Comparison of ENCODE assay signal across 9 mouse cellular contexts in the genomic region with DNA sequence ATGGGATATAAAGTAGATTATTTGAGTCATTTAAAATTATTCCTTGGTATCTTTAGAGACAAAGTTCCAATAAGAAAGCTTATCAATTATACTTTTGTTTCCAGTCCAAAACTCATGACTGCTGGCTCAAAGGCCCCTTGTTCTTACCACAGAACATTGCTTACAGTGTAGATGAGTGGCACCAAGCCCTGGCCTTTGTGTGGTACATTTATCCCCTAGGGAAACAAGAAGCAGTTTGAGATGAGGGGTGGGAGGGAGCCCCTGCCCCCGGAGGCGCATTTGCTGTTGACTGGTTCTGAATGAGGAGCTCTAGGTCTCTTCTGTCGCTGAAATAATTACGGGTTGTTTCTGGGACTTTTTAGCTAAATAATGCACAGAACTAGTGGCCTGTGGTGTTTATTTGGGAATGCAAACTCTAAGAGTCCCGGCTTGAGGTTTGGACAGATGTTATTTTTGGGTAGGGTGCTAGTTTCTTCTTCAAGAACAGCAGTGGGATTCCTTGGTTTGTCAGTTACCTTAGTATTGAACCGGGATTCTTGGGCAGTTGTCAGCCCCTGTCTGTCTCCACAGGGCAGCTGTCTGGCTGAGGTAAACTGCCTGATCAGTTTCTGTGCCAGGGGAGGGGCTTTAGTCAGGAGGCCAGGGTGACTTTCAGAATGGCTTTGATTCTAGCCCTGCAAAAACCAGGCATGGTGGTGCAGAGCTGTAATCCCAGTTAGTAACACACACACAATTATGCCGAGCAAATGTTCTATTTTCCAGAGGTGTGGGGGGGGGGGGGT. TPM values are rescaled to one million over a fixed set of nuclear protein-coding genes. Genes with fewer than 3 reads are reported as not detected.
DNase-seq lines count a peak whose midpoint lies in the region; ATAC-seq and TF ChIP-seq lines count a peak whose summit lies in the region.
"Had no signal": no experiment of that assay in that cellular context is flagged by ENCODE, and none has a peak within 500 bp of the region (broad histone marks: within the 10 kb centered on the region; RNA-seq: fewer than 3 reads in every experiment).

No protein-coding gene starts in this region.

- intact Hi-C loops in left cerebral cortex, postnatal 4 days (cut with DNase I) = no loop called here
- intact Hi-C loops in left cerebral cortex, postnatal 36 days (cut with DNase I) = no loop called here

- H3K4me2 ChIP-seq in hindbrain, postnatal 0 days (ENCODE audit: low read depth, low read length) = 0 out of 2 replicates have a peak overlapping the region, but pooled peaks have one; percentile 0

- no peak overlapping the region for H3K4me3 ChIP-seq in embryonic fibroblast, embryonic 13.5 days (ENCODE audit: insufficient read depth, low read length)
- H3K4me3 ChIP-seq in hindbrain, postnatal 0 days (ENCODE audit: low read length) = no peak overlapping the region
- no peak overlapping the region for H3K4me3 ChIP-seq in olfactory bulb, adult 2 months (ENCODE audit: insufficient read depth, low read depth, low read length)

- 41% methylated on average over 7 of the region's 7 CpGs for WGBS in hindbrain, postnatal 0 days
- WGBS in olfactory bulb, adult 2 months = 20% methylated on average over 7 of the region's 7 CpGs

- ATAC-seq in hindbrain, postnatal 0 days = no peak
- ATAC-seq in frontal cortex, adult (ENCODE audit: low TSS enrichment) = no peak

- TF ChIP-seq POLR2A in embryonic fibroblast, embryonic 13.5 days (IDR thresholded peaks at IDR 0.05; ENCODE audit: low read depth, low read length) = no peak
- no peak for TF ChIP-seq POLR2A in olfactory bulb, adult 2 months (IDR thresholded peaks at IDR 0.05; ENCODE audit: insufficient read depth, low read depth, low read length)

- H3K9me3 ChIP-seq in hindbrain, postnatal 0 days (ENCODE audit: low read length) = no peaks in the 10 kb centered on the region

- DNase-seq in left cerebral cortex, postnatal 4 days = peak; percentile 45
- no peak for DNase-seq in left cerebral cortex, postnatal 36 days (ENCODE audit: low spot score in 2 of 2)
- peak; percentile 49 for DNase-seq in hindbrain, postnatal 0 days (ENCODE audit: low spot score)
- no peak for DNase-seq in adrenal gland, adult 2 months
- no peak for DNase-seq in cerebellum, postnatal 25 days

- no peaks in the 10 kb centered on the region for H3K36me3 ChIP-seq in hindbrain, postnatal 0 days (ENCODE audit: insufficient read depth, low read length)

- peak overlapping the region; percentile 99 for H3K27ac ChIP-seq in embryonic fibroblast, embryonic 13.5 days (ENCODE audit: insufficient read depth, low read length)
- H3K27ac ChIP-seq in hindbrain, postnatal 0 days = peak overlapping the region; percentile 99
- H3K27ac ChIP-seq in olfactory bulb, adult 2 months (ENCODE audit: insufficient read depth, low read depth, low read length) = peak overlapping the region; percentile 74

- no peak overlapping the region for H3K9ac ChIP-seq in hindbrain, postnatal 0 days (replicated peaks; ENCODE audit: low read length)

- TF ChIP-seq CTCF in embryonic fibroblast, embryonic 13.5 days (IDR thresholded peaks at IDR 0.05; ENCODE audit: borderline replicate concordance, insufficient read depth, low read length) = no peak
- no peak for TF ChIP-seq CTCF in hindbrain, postnatal 0 days (IDR thresholded peaks at IDR 0.05; ENCODE audit: low read depth)
- no peak for TF ChIP-seq CTCF in olfactory bulb, adult 2 months (IDR thresholded peaks at IDR 0.05; ENCODE audit: insufficient read depth, low read depth, low read length)

- peaks cover 39% of the 10 kb centered on the region for H3K4me1 ChIP-seq in embryonic fibroblast, embryonic 13.5 days (ENCODE audit: control insufficient read depth, insufficient read depth, low read length)
- H3K4me1 ChIP-seq in hindbrain, postnatal 0 days (ENCODE audit: insufficient read depth, low read length) = peaks cover 43% of the 10 kb centered on the region
- peaks cover 47% of the 10 kb centered on the region for H3K4me1 ChIP-seq in olfactory bulb, adult 2 months (ENCODE audit: control insufficient read depth, insufficient read depth, low read length)

- H3K27me3 ChIP-seq in hindbrain, postnatal 0 days (ENCODE audit: insufficient read depth, low read length) = no peaks in the 10 kb centered on the region

RNA-seq across cellular contexts. Expression of gene Hacl1, which starts 19.4 kb away (rescaled TPM):
- 1 to 10 TPM; 4.9 to 6.0 TPM for total RNA-seq in left cerebral cortex, postnatal 4 days (2021)
- 1 to 10 TPM; 6.1 to 6.3 TPM for total RNA-seq in left cerebral cortex, postnatal 36 days (2021)
- polyA plus RNA-seq in embryonic fibroblast, embryonic 13.5 days (2011; ENCODE audit: insufficient read length, low read depth, missing spikeins) = 11.0 and 11.5 TPM in 2 replicates
- total RNA-seq in hindbrain, postnatal 0 days (2014; rRNA removed) = 6.3 and 12.8 TPM in 2 replicates
- 10.9 and 11.3 TPM in 2 replicates for polyA plus RNA-seq in hindbrain, postnatal 0 days (2015; fragmentation: Nextera tagmentation; extraction: Ambion mirVana)
- polyA plus RNA-seq in olfactory bulb, adult 2 months (2012; ENCODE audit: insufficient read depth, insufficient read length, low replicate concordance, missing spikeins) = not detected in 2 replicates
- total RNA-seq in adrenal gland, adult 2 months (2021) = 10 to 100 TPM; 38.9 to 67.1 TPM
- polyA plus RNA-seq in adrenal gland, adult 2 months (2012; rRNA removed) = 10.8 and 15.2 TPM in 2 replicates

RNA-seq across cellular contexts. Expression of gene Btd, which starts 19.7 kb away (rescaled TPM):
- 1 to 10 TPM; 9.5 to 10.0 TPM for total RNA-seq in left cerebral cortex, postnatal 4 days (2021)
- total RNA-seq in left cerebral cortex, postnatal 36 days (2021) = 1 to 10 TPM; 7.8 to 9.2 TPM
- polyA plus RNA-seq in embryonic fibroblast, embryonic 13.5 days (2011; ENCODE audit: insufficient read length, low read depth, missing spikeins) = 13.6 and 15.8 TPM in 2 replicates
- total RNA-seq in hindbrain, postnatal 0 days (2014; rRNA removed) = 30.8 and 42.4 TPM in 2 replicates
- 22.4 and 24.5 TPM in 2 replicates for polyA plus RNA-seq in hindbrain, postnatal 0 days (2015; fragmentation: Nextera tagmentation; extraction: Ambion mirVana)
- not detected in 2 replicates for polyA plus RNA-seq in olfactory bulb, adult 2 months (2012; ENCODE audit: insufficient read depth, insufficient read length, low replicate concordance, missing spikeins)
- total RNA-seq in adrenal gland, adult 2 months (2021) = 10 to 100 TPM; 55.6 to 63.4 TPM
- polyA plus RNA-seq in adrenal gland, adult 2 months (2012; rRNA removed) = 45.8 and 46.2 TPM in 2 replicates

RNA-seq across cellular contexts. Expression of gene Gm49387, which starts 19.8 kb away (rescaled TPM):
- not detected for total RNA-seq in left cerebral cortex, postnatal 4 days (2021)
- total RNA-seq in left cerebral cortex, postnatal 36 days (2021) = under 1 TPM in 1 of 2 experiments, not detected in 1; 0.44 TPM
- not detected in 2 replicates for polyA plus RNA-seq in embryonic fibroblast, embryonic 13.5 days (2011; ENCODE audit: insufficient read length, low read depth, missing spikeins)
- total RNA-seq in hindbrain, postnatal 0 days (2014; rRNA removed) = not detected in 2 replicates
- polyA plus RNA-seq in hindbrain, postnatal 0 days (2015; fragmentation: Nextera tagmentation; extraction: Ambion mirVana) = 1.2 TPM in 1 of 2 replicates, not detected in the other
- polyA plus RNA-seq in olfactory bulb, adult 2 months (2012; ENCODE audit: insufficient read depth, insufficient read length, low replicate concordance, missing spikeins) = not detected in 2 replicates
- 1 to 10 TPM in 1 of 2 experiments, not detected in 1; 2.3 TPM for total RNA-seq in adrenal gland, adult 2 months (2021)
- polyA plus RNA-seq in adrenal gland, adult 2 months (2012; rRNA removed) = 1.9 TPM in 1 of 2 replicates, not detected in the other
- polyA plus RNA-seq: large intestine, adult 2 months had no signal

Comparison
In these comparisons a context has a peak if more than half of its experiments do, and no peak if none do; other contexts are left out.
1. DNase-seq: peak in left cerebral cortex, postnatal 4 days (single experiment) and hindbrain, postnatal 0 days (single experiment); none in left cerebral cortex, postnatal 36 days (0 of 2), adrenal gland, adult 2 months (single experiment) and cerebellum, postnatal 25 days (0 of 2).
2. Peak in every context shown above with its lines, with median percentiles within 50 percentile points of each other: H3K27ac ChIP-seq.